Mouse (Mus musculus): ENCODE results near the gene Scube3. TPM values are rescaled to one million over a fixed set of nuclear protein-coding genes. Genes with fewer than 3 reads are reported as not detected.
A peak's percentile ranks its signal among the peaks of the same experiment; 100 is the strongest.

Scube3 gene
- polyA plus RNA-seq, 1 experiment = 1.6 TPM

GRCm38 (mm10) chr17:28153095-28153494 is 11.2 kb downstream of the Scube3 start:
- no peak overlapping the region for H3K27ac ChIP-seq (ENCODE audit: insufficient read depth, low read length)
- no peaks in the 10 kb centered on the region for H3K27me3 ChIP-seq (ENCODE audit: control insufficient read depth, insufficient read depth, low read length)
- H3K36me3 ChIP-seq (ENCODE audit: control insufficient read depth, insufficient read depth, low read length) = no peaks in the 10 kb centered on the region
- WGBS = 84% methylated on average over 6 of the region's 6 CpGs
- DNase-seq (ENCODE audit: low read depth in 1 of 2, low spot score in 2 of 2) = no peak
- TF ChIP-seq CTCF (IDR thresholded peaks at IDR 0.05; ENCODE audit: extremely low read depth, insufficient read depth, insufficient read length, insufficient replicate concordance) (no peak), POLR2A (IDR thresholded peaks at IDR 0.05; ENCODE audit: low read depth, low read length) (no peak)
- H3K4me3 ChIP-seq (ENCODE audit: extremely low read depth, insufficient read depth, insufficient read length) = no peak overlapping the region
- H3K4me1 ChIP-seq (ENCODE audit: control insufficient read depth, insufficient read depth, insufficient read length) = no peaks in the 10 kb centered on the region

GRCm38 (mm10) chr17:28154970-28155369 is 13.0 kb downstream of the Scube3 start:
- Histone ChIP-seq H3K36me3 (ENCODE audit: control insufficient read depth, insufficient read depth, low read length) (no peaks in the 10 kb centered on the region), H3K27ac (ENCODE audit: insufficient read depth, low read length) (no peak overlapping the region), H3K4me3 (ENCODE audit: extremely low read depth, insufficient read depth, insufficient read length) (no peak overlapping the region), H3K4me1 (ENCODE audit: control insufficient read depth, insufficient read depth, insufficient read length) (no peaks in the 10 kb centered on the region), H3K27me3 (ENCODE audit: control insufficient read depth, insufficient read depth, low read length) (no peaks in the 10 kb centered on the region)
- 90% methylated on average over 8 of the region's 8 CpGs for WGBS
- DNase-seq (ENCODE audit: low read depth in 1 of 2, low spot score in 2 of 2) = no peak
- TF ChIP-seq POLR2A (IDR thresholded peaks at IDR 0.05; ENCODE audit: low read depth, low read length) = no peak
- TF ChIP-seq CTCF (IDR thresholded peaks at IDR 0.05; ENCODE audit: extremely low read depth, insufficient read depth, insufficient read length, insufficient replicate concordance) = no peak

DNA sequence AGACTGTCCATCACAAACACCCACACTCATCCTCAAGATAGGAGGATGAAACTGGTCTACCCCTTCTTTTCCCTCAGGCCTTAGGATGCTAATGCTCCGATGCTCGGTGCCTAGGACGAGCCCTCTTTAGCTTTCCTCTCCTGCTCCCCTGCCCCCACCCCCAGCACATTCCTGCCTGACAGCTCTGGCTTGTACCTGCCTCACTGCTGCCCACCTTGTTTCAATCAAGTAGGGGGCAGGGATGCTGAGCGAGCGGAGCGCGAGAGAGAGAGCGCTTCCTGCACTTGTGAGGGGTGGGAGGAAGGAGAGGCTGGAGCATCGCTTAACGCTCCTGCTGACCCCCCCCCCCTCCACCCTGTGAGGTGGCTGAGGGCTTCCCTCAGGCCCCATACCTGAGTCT is 18.4 kb downstream of the Scube3 start:
- WGBS = 79% methylated on average over 10 of the region's 10 CpGs
- Histone ChIP-seq H3K27me3 (ENCODE audit: control insufficient read depth, insufficient read depth, low read length) (no peaks in the 10 kb centered on the region), H3K4me1 (ENCODE audit: control insufficient read depth, insufficient read depth, insufficient read length) (no peaks in the 10 kb centered on the region), H3K4me3 (ENCODE audit: extremely low read depth, insufficient read depth, insufficient read length) (no peak overlapping the region), H3K36me3 (ENCODE audit: control insufficient read depth, insufficient read depth, low read length) (no peaks in the 10 kb centered on the region), H3K27ac (ENCODE audit: insufficient read depth, low read length) (no peak overlapping the region)
- TF ChIP-seq POLR2A (IDR thresholded peaks at IDR 0.05; ENCODE audit: low read depth, low read length) = no peak
- no peak for TF ChIP-seq CTCF (IDR thresholded peaks at IDR 0.05; ENCODE audit: extremely low read depth, insufficient read depth, insufficient read length, insufficient replicate concordance)
- no peak for DNase-seq (ENCODE audit: low read depth in 1 of 2, low spot score in 2 of 2)

DNA sequence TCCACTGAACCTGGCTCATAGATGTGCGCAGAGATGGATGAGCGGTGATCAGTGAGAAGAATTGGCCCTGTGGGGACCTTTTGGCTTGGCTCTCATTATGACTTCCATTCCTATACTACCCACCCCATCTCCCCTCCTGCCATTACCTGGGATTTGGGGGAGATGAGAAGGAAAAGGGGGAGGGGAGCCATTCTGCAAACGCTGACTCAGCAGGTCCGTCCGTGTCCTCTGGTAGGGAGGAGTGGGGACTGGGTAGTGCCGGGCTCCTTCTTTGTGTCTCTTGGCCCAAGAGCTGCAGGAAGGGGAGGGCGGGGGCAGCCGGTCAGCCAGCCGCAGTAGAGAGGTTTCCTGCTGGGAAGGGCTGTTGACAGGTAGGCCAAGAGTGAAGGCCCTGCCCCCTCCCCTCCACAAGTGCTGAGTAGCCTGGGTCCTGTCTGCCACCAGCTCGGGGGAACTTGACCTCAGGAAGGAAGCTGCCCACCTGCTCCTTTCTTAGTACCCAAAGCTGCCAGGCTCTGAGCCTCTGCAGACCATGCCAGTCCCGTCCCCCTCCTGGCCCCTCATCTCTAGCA is 19.5 kb downstream of the Scube3 start:
- H3K4me1 ChIP-seq (ENCODE audit: control insufficient read depth, insufficient read depth, insufficient read length) = no peaks in the 10 kb centered on the region
- TF ChIP-seq CTCF (IDR thresholded peaks at IDR 0.05; ENCODE audit: extremely low read depth, insufficient read depth, insufficient read length, insufficient replicate concordance) (no peak), POLR2A (IDR thresholded peaks at IDR 0.05; ENCODE audit: low read depth, low read length) (no peak)

DNA sequence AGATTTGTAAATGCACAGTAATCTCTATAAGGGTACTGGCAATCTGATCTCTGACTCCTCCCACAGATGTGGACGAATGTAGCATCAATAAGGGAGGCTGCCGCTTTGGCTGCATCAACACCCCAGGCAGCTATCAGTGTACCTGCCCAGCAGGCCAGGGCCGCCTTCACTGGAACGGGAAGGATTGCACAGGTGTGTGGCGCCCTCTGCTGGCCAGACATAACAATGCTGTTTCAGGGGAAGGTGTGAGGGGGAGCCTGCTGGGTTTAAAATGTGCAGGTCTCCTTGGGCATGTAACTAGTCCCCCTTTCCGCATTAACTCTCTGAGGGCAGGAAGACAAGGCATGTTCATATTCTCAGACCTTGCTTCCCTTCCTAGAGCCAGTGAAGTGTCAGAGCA is 21.7 kb downstream of the Scube3 start:
- Histone ChIP-seq H3K4me1 (ENCODE audit: control insufficient read depth, insufficient read depth, insufficient read length) (no peaks in the 10 kb centered on the region), H3K27me3 (ENCODE audit: control insufficient read depth, insufficient read depth, low read length) (no peaks in the 10 kb centered on the region), H3K4me3 (ENCODE audit: extremely low read depth, insufficient read depth, insufficient read length) (no peak overlapping the region), H3K36me3 (ENCODE audit: control insufficient read depth, insufficient read depth, low read length) (no peaks in the 10 kb centered on the region), H3K27ac (ENCODE audit: insufficient read depth, low read length) (no peak overlapping the region)
- 17% methylated on average over 6 of the region's 6 CpGs for WGBS
- TF ChIP-seq CTCF (IDR thresholded peaks at IDR 0.05; ENCODE audit: extremely low read depth, insufficient read depth, insufficient read length, insufficient replicate concordance) = peak; percentile 96
- no peak for TF ChIP-seq POLR2A (IDR thresholded peaks at IDR 0.05; ENCODE audit: low read depth, low read length)
- DNase-seq (ENCODE audit: low read depth in 1 of 2, low spot score in 2 of 2) = peak; percentile 29 to 71

More for the DNA sequence above, 19.5 kb downstream of the Scube3 start:
- WGBS = 23% methylated on average over 10 of the region's 11 CpGs
- H3K4me3 ChIP-seq (ENCODE audit: extremely low read depth, insufficient read depth, insufficient read length) = no peak overlapping the region
- DNase-seq (ENCODE audit: low read depth in 1 of 2, low spot score in 2 of 2) = no peak
- H3K36me3 ChIP-seq (ENCODE audit: control insufficient read depth, insufficient read depth, low read length) = no peaks in the 10 kb centered on the region
- no peaks in the 10 kb centered on the region for H3K27me3 ChIP-seq (ENCODE audit: control insufficient read depth, insufficient read depth, low read length)
- no peak overlapping the region for H3K27ac ChIP-seq (ENCODE audit: insufficient read depth, low read length)

GRCm38 (mm10) chr17:28170460-28171305 is 28.7 kb downstream of the Scube3 start:
- Histone ChIP-seq H3K27ac (ENCODE audit: insufficient read depth, low read length) (no peak overlapping the region), H3K36me3 (ENCODE audit: control insufficient read depth, insufficient read depth, low read length) (no peaks in the 10 kb centered on the region), H3K4me3 (ENCODE audit: extremely low read depth, insufficient read depth, insufficient read length) (no peak overlapping the region), H3K4me1 (ENCODE audit: control insufficient read depth, insufficient read depth, insufficient read length) (no peaks in the 10 kb centered on the region), H3K27me3 (ENCODE audit: control insufficient read depth, insufficient read depth, low read length) (no peaks in the 10 kb centered on the region)
- 87% methylated on average over 6 of the region's 6 CpGs for WGBS
- DNase-seq (ENCODE audit: low read depth in 1 of 2, low spot score in 2 of 2) = no peak
- TF ChIP-seq POLR2A (IDR thresholded peaks at IDR 0.05; ENCODE audit: low read depth, low read length) = no peak
- TF ChIP-seq CTCF (IDR thresholded peaks at IDR 0.05; ENCODE audit: extremely low read depth, insufficient read depth, insufficient read length, insufficient replicate concordance) = no peak

- WGBS = 82% methylated on average over 9 of the region's 9 CpGs
These were observed 30.7 kb downstream of the Scube3 start for GRCm38 (mm10) chr17:28172690-28173089.

More at GRCm38 (mm10) chr17:28172690-28173089, 30.7 kb downstream of the Scube3 start:
- TF ChIP-seq POLR2A (IDR thresholded peaks at IDR 0.05; ENCODE audit: low read depth, low read length) = no peak
- TF ChIP-seq CTCF (IDR thresholded peaks at IDR 0.05; ENCODE audit: extremely low read depth, insufficient read depth, insufficient read length, insufficient replicate concordance) = no peak
- Histone ChIP-seq H3K36me3 (ENCODE audit: control insufficient read depth, insufficient read depth, low read length) (no peaks in the 10 kb centered on the region), H3K4me3 (ENCODE audit: extremely low read depth, insufficient read depth, insufficient read length) (no peak overlapping the region), H3K4me1 (ENCODE audit: control insufficient read depth, insufficient read depth, insufficient read length) (no peaks in the 10 kb centered on the region; the same call in none of the 2 replicates), H3K27me3 (ENCODE audit: control insufficient read depth, insufficient read depth, low read length) (no peaks in the 10 kb centered on the region), H3K27ac (ENCODE audit: insufficient read depth, low read length) (no peak overlapping the region)
- no peak for DNase-seq (ENCODE audit: low read depth in 1 of 2, low spot score in 2 of 2)
